Mouse (Mus musculus) embryo, embryonic 10 days (tissue): ENCODE results near the gene Olfr599.
"Not testable (repeated sequence)": the region's sequence is repeated elsewhere in the genome, so short reads cannot be mapped to it uniquely, and the experiment has no call there.

Experiments
- DNase-seq: peaks from one replicate; pipeline ENCODE4 v3.0.0-alpha.2; 2015; ENCODE audit warnings: low spot score

The Olfr599 gene

GRCm38 (mm10) chr7:103335617-103336016 lies at the start of gene Olfr599:
Olfr599 (plus strand) TSS chr7:103335917.
- no peak for DNase-seq

GRCm38 (mm10) chr7:103305348-103305747 lies 30.4 kb upstream of the Olfr599 start, which contains the start of gene Olfr596:
Olfr596 (plus strand) TSS chr7:103305648.
- not testable (repeated sequence) for DNase-seq

- not testable (repeated sequence) for DNase-seq
Observed at GRCm38 (mm10) chr7:103316015-103316414, 19.7 kb upstream of the Olfr599 start, which contains the start of gene Olfr597. Olfr597 (plus strand) TSS chr7:103316315.

- DNase-seq: no peak
Observed at GRCm38 (mm10) chr7:103323268-103323667, 12.4 kb upstream of the Olfr599 start, which contains the start of gene Olfr598. Olfr598 (plus strand) TSS chr7:103323568.

- no peak for DNase-seq
Observed at GRCm38 (mm10) chr7:103349569-103349968, 13.9 kb downstream of the Olfr599 start, which contains the start of gene Olfr600. Olfr600 (minus strand) TSS chr7:103349669.

- DNase-seq: no peak
Observed at GRCm38 (mm10) chr7:103362555-103362954, 26.8 kb downstream of the Olfr599 start, which contains the start of gene Olfr601. Olfr601 (minus strand) TSS chr7:103362655.

- no peak for DNase-seq
Observed at GRCm38 (mm10) chr7:103386077-103386476, 50.4 kb downstream of the Olfr599 start, which contains the start of gene Olfr603. Olfr603 (minus strand) TSS chr7:103386177.
